Mouse (Mus musculus): ENCODE results near the gene Pla2g6.

Gene Pla2g6

DNA sequence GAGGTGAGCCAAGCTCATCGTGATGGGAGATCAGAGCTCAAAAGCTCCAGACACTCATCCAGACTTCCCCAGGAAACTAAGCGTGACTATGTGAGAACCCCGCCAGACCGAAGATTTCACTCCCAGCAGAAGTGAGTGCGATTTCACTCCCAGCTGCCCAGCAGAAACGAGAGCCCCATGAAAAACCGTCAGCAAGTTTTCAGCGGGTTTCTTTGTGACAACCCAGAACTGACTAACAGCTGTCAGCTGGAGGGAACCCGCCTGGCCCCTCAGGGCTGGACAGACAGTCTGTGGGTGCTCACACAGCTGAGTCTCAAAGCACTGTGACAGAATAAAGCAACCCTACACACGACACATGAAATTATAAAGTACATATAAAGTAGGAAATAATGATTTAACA is 50.5 kb downstream of the Pla2g6 start:
- no peak for DNase-seq (ENCODE audit: low spot score in 2 of 2)

GRCm38 (mm10) chr15:79273020-79273419 is 55.2 kb downstream of the Pla2g6 start:
- no peak for DNase-seq (ENCODE audit: low spot score in 2 of 2)

GRCm38 (mm10) chr15:79271124-79271746 is 57.0 kb downstream of the Pla2g6 start:
- no peak for DNase-seq (ENCODE audit: low spot score in 2 of 2)

- peak; percentile 57 to 68 for DNase-seq (ENCODE audit: low spot score in 2 of 2)
Observed at GRCm38 (mm10) chr15:79270317-79271123, 57.7 kb downstream of the Pla2g6 start.

DNA sequence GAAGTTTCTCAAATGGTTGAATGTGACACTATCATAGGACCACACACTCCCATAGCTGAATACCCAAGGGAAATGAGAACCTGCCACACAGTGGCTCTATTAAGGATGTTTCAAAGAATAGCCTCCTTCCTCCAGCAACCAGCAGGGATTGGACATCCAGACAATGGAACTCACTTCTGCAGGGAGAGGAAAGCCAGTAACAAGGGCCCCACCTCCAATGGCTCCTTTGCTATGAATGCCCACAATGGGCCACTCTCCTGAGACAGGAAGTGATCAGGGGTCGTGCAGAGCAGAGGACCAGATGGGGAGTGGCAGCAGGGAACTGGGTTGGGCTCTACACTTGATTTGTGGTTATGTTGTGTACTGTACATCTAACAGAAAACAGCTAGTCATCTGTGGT is 59.7 kb downstream of the Pla2g6 start:
- DNase-seq (ENCODE audit: low spot score in 2 of 2): no peak

- DNase-seq (ENCODE audit: low spot score in 2 of 2): no peak
Observed at GRCm38 (mm10) chr15:79265384-79265783, 62.8 kb downstream of the Pla2g6 start.

DNA sequence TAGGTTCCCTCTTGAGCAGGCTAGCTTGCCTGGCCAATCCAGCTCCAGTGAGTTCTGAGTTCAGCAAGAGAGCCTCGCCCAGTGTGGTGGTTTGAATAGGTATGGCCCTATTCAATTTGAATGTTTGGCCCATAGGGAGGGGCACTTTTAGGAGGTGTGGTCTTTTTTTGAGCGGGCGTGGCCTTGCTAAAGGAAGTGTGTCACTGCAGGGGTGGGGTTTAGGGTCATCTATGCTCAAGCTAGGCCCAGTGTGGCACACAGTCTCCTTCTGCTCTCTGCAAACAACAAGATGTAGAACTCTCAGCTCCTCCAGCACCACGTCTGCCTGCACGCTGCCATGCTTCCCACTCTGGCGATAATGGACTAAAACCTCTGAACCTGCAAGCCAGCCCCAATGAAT is 64.5 kb downstream of the Pla2g6 start:
- no peak for DNase-seq (ENCODE audit: low spot score in 2 of 2)

GRCm38 (mm10) chr15:79262786-79263309 is 65.3 kb downstream of the Pla2g6 start:
- no peak for DNase-seq (ENCODE audit: low spot score in 2 of 2)

DNA sequence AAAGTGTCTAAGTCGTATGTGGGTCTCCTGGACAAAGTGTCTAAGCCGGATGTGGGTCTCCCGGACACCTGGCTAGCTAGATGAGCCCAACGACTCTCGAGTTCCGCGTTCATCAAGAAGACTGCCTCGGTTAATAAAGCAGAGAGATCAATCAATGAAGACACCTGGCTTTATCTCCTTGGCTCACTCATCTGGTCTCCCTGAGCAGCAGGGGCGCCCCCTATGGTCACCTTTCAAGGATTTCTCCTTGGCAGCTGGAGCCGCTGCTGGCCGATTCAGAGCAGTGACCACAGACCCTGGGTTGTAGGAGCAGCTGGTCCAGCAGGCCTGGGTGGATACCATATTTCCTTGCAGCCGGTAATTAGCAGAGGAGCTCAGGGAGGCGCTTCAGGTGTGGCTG is 65.8 kb downstream of the Pla2g6 start:
- no peak for DNase-seq (ENCODE audit: low spot score in 2 of 2)

- no peak for DNase-seq (ENCODE audit: low spot score in 2 of 2)
Observed at GRCm38 (mm10) chr15:79261757-79262156, 66.4 kb downstream of the Pla2g6 start.

- DNase-seq (ENCODE audit: low spot score in 2 of 2): peak; percentile 25 to 51
Observed at GRCm38 (mm10) chr15:79261095-79261725, 67.0 kb downstream of the Pla2g6 start.

DNA sequence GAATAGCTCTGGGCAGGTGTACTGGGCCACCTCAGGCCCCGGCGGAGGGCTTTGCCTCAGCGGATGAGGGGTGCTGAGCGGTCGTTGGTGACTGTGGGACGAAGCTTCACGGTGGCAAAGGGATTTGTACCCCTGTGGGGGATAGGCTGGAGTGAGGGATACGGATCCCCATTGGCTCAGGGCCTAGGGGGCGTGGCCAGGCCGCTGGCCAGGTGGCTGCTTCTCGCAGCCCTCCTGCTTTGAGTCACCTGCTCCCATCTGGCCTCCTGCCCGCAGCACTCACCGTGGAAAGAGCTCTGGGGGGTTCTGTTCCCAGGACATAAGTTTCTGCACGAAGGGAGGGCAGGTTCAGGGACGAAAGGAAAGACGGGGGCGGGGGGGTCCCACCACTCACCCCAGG is 69.7 kb downstream of the Pla2g6 start:
- no peak for DNase-seq (ENCODE audit: low spot score in 2 of 2)

- DNase-seq (ENCODE audit: low spot score in 2 of 2): no peak
Observed at GRCm38 (mm10) chr15:79254661-79255060, 73.5 kb downstream of the Pla2g6 start, which contains the start of gene Slc16a8. TSS of gene Slc16a8 (minus strand) at chr15:79254761.

DNA sequence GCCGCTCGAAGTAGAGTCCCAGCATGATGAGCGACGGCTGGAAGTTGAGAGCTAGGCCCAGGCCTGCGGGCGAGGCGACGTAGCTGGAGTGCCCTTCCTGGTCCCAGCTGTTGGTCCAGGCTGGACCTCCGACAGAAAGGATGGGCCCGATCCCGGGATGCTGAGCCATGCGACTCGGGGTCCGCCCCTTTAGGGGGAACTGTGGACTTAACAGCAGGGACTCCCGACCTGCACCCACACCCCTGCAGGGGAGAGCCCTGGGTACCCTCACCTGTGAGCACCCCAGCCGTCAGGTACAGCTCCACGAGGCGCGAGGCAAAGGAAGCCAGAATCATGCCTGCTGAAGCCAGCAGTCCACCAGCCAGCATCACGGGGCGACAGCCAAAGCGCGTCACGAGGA is 75.6 kb downstream of the Pla2g6 start:
- DNase-seq (ENCODE audit: low spot score in 2 of 2): no peak

GRCm38 (mm10) chr15:79251781-79252491 is 76.3 kb downstream of the Pla2g6 start:
- peak in 1 of 2 experiments; percentile 52 for DNase-seq (ENCODE audit: low spot score in 2 of 2)

- DNase-seq (ENCODE audit: low spot score in 2 of 2): no peak
Observed at GRCm38 (mm10) chr15:79251168-79251567, 77.0 kb downstream of the Pla2g6 start.

GRCm38 (mm10) chr15:79250236-79250635 is 78.0 kb downstream of the Pla2g6 start:
- DNase-seq (ENCODE audit: low spot score in 2 of 2): no peak

GRCm38 (mm10) chr15:79245321-79245720 is 82.9 kb downstream of the Pla2g6 start:
- DNase-seq (ENCODE audit: low spot score in 2 of 2): no peak

DNA sequence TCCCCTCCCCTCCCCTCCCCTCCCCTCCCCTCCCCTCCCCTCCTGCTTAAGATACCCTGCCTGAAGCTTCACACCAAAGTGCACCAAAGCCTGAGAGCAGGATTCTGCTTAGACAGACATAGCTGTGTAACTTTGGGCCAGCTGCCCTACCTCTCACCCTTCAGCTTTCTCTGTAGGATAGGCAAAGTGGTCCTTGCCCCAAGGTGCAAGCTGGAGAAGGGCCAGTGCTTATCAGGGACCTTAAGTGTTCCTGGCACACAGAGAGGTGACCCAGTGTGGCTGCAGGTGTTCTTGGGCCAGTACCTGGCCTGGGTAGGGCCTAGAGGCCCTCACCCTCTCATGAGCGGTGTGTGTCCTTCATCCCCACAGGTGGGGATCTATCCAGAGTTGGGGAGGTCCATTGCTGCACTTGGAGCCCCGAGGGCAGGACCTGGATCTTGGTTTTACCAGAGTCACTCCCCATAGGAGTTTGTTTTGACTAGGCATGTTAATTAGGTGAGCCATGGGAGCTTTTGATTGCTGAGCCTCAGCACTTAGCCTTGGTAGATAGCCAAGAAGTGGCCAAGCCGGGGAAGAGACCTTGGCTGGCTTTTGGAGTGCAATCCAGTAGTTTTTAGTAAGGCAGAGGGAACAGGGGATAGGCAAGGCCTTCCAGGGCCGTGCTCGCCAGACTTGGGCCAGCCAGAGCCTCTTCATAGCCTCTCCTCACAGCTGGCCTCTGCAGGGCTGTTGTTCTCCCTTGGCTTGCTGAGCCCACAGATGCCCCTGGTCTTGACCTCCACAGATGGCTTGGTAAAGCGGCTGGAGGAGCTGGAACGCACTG is 83.9 kb downstream of the Pla2g6 start:
- DNase-seq (ENCODE audit: low spot score in 2 of 2): no peak

DNA sequence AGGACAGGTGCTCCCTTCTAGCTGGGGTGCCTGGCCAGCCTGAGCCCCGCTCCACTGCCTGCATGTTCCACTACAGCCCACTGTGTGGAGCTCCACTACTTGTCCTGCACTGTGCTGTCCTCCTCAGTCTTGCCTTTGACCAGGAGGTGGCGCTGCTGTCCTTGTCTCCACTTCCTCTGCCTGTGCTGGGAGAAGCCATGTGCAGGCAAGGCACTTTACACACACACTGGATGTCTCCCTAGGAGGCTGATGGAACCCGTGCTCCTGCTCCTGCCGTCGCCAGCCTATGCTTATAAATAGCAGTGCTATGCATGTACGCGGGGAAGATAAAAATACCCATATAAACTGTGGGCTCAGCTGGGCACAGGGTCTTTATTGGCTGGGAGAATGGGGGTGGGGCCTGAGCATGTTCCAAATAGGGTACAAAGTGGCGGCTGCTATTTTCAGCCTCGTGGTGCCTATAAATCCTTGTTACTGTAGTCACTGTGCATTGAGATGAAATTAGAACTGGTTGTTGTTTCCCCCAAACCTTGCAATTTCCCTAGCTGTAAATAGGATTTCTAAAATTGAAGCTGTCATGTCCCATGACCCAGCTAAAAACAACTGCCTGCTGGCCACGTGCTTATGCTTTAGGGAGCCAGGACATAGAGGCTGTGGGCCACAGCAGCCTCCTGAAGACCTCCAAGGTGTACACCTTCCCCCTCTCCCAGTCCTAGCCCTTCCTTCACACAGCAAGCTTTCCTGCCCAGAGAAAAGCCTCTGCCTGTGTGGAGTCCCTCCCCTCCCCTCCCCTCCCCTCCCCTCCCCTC is 84.8 kb downstream of the Pla2g6 start:
- peak; percentile 90 for DNase-seq (ENCODE audit: low spot score in 2 of 2)

Measured in urinary bladder, adult 18-20 months (tissue).